Mouse (Mus musculus): ENCODE measurements around the gene Phf23.

GRCm38 (mm10) chr11:70010033-70010432, 14.5 kb downstream of the Phf23 start:
- TF ChIP-seq CTCF (conservative IDR thresholded peaks at IDR 0.05; ENCODE audit: insufficient read depth, insufficient read length, low read depth, low read length) (no peak), POLR2A (IDR thresholded peaks at IDR 0.05; ENCODE audit: low read depth, low read length) (no peak)
